8 mouse cellular contexts compared by ENCODE assay signal in the genomic region with DNA sequence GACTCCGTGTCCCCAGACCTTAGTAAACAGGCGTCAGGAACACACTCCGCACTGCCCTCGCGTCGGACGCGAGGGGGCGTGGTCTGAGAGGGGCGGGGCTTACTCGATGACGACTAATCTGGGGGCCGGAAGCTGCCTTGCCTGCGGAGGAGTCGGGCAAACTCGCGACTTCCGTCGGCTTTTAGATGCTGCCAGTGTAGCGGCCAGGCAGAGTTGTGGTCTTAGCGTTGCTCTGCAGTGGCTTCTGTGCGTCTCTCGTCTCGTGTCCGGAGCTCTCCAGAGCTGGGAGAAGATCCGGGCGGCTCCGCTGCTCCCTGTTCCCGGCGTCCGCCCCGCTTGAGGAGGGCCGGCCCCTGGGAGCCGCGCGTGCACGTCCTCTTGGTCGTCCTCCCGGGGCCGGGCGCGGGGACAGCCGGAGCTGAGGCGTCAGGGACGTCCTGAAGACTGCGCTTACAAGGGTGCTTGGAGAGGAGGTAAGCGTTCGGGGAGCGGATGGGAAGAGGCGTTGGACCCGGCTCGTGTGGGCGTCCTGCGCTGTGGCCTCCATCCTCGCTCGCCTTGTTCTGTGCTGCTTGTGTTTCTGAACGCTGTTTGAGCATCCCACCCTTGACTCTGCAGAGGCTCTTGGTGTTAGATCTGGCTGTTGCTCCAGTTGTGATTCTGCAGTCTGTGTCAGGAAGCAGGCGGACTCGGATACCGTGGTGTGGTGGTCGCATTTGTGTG. TPM values are rescaled to one million over a fixed set of nuclear protein-coding genes. Genes with fewer than 3 reads are reported as not detected.
DNase-seq lines count a peak whose midpoint lies in the region; ATAC-seq lines count a peak whose summit lies in the region.

Gene Zc3h13, plus strand, starts transcription at position 181 of the 723 bp plus-strand sequence.

- DNase-seq in T-cell, adult 2 months (ENCODE audit: low spot score) = peak; percentile 96
- peak; percentile 96 for DNase-seq in cerebellum, postnatal 36 days
- DNase-seq in frontal cortex, postnatal 36 days (ENCODE audit: low spot score in 2 of 2) = peak; percentile 96 to 97
- DNase-seq in left cerebral cortex, adult 11 months (ENCODE audit: low spot score) = peak; percentile 91
- DNase-seq in lung, postnatal 4 days = peak; percentile 96 to 98
- peak; percentile 90 for DNase-seq in retina, postnatal 7 days (ENCODE audit: low read depth, low spot score)
- peak; percentile 94 for DNase-seq in urinary bladder, adult 2 months (ENCODE audit: low spot score)

- H3K36me3 ChIP-seq in hindbrain, embryonic 15.5 days = no peaks in the 10 kb centered on the region

- WGBS in hindbrain, embryonic 15.5 days = under 1% methylated on average over 61 of the region's 61 CpGs

- peak within 1 kb of the TSS; percentile 99 for H3K4me3 ChIP-seq in hindbrain, embryonic 15.5 days

- H3K4me2 ChIP-seq in hindbrain, embryonic 15.5 days = peak within 1 kb of the TSS; percentile 78

- H3K9me3 ChIP-seq in hindbrain, embryonic 15.5 days = no peaks in the 10 kb centered on the region

- H3K4me1 ChIP-seq in hindbrain, embryonic 15.5 days (replicated peaks) = peaks cover 18% of the 10 kb centered on the region

- H3K27ac ChIP-seq in hindbrain, embryonic 15.5 days (replicated peaks) = peak within 1 kb of the TSS; percentile 85

- peak; percentile 98 for ATAC-seq in hindbrain, embryonic 15.5 days (ENCODE audit: low FRiP score, low read depth)

- no peaks in the 10 kb centered on the region for H3K27me3 ChIP-seq in hindbrain, embryonic 15.5 days

- H3K9ac ChIP-seq in hindbrain, embryonic 15.5 days = peak within 1 kb of the TSS; percentile 96

RNA-seq across cellular contexts. Expression of gene Zc3h13, which starts in this region (rescaled TPM):
- polyA plus RNA-seq in hindbrain, embryonic 15.5 days (2015; fragmentation: Nextera tagmentation; extraction: Ambion mirVana) = 44.2 TPM in 2 replicates
- 16.2 and 21.7 TPM in 2 replicates for polyA plus RNA-seq in urinary bladder, adult 2 months (2012; rRNA removed)

Comparison
In these comparisons a context has a peak if more than half of its experiments do, and no peak if none do; other contexts are left out.
1. Peak in every context shown above with its lines: DNase-seq, ATAC-seq, H3K4me3 ChIP-seq and H3K27ac ChIP-seq.